Mouse (Mus musculus): ENCODE measurements around the gene Cish.

- TF ChIP-seq CTCF (conservative IDR thresholded peaks at IDR 0.05; ENCODE audit: low read length) = no peak
- TF ChIP-seq NANOG (IDR thresholded peaks at IDR 0.05; ENCODE audit: borderline replicate concordance, low read length) = no peak
These were observed 5.9 kb downstream of the Cish start for GRCm38 (mm10) chr9:107301554-107302331.

Data from E14TG2a.4 (cell line).